Mouse (Mus musculus): ENCODE measurements at regions not wholly inside any gene's neighbourhood (a gene's known extent, or its start where the extent isn't known, plus 50 kb on each side); places are given as distances from the start of the nearest gene placed in this dataset.
"Not testable (repeated sequence)": the region's sequence is repeated elsewhere in the genome, so short reads cannot be mapped to it uniquely, and the experiment has no call there.

- no peak for DNase-seq (ENCODE audit: low spot score in 2 of 2)
Observed at GRCm38 (mm10) chr7:116680523-116680922, 176.4 kb downstream of the Nucb2 start.

GRCm38 (mm10) chr7:116681268-116681667 lies 177.1 kb downstream of the Nucb2 start:
- DNase-seq (ENCODE audit: low spot score in 2 of 2), result no peak

- DNase-seq (ENCODE audit: low spot score in 2 of 2), result no peak
Observed at GRCm38 (mm10) chr7:116700409-116700808, 196.2 kb downstream of the Nucb2 start.

- DNase-seq (ENCODE audit: low spot score in 2 of 2), result peak; percentile 27 to 46
Observed at GRCm38 (mm10) chr7:116701466-116702342, 197.5 kb downstream of the Nucb2 start.

- DNase-seq (ENCODE audit: low spot score in 2 of 2), result no peak
Observed at GRCm38 (mm10) chr7:116702596-116702995, 198.4 kb downstream of the Nucb2 start.

GRCm38 (mm10) chr7:116711541-116711940 lies 207.4 kb downstream of the Nucb2 start:
- no peak for DNase-seq (ENCODE audit: low spot score in 2 of 2)

GRCm38 (mm10) chr7:116713200-116713599 lies 209.0 kb downstream of the Nucb2 start:
- no peak for DNase-seq (ENCODE audit: low spot score in 2 of 2)

- no peak for DNase-seq (ENCODE audit: low spot score in 2 of 2)
Observed at GRCm38 (mm10) chr7:116715234-116716046, 211.3 kb downstream of the Nucb2 start.

- no peak for DNase-seq (ENCODE audit: low spot score in 2 of 2)
Observed at GRCm38 (mm10) chr7:116728379-116728778, 224.2 kb downstream of the Nucb2 start.

GRCm38 (mm10) chr7:116729795-116730194 lies 225.6 kb downstream of the Nucb2 start:
- no peak for DNase-seq (ENCODE audit: low spot score in 2 of 2)

- DNase-seq (ENCODE audit: low spot score in 2 of 2), result no peak
Observed at GRCm38 (mm10) chr7:116735676-116736075, 231.5 kb downstream of the Nucb2 start.

GRCm38 (mm10) chr7:116736333-116736732 lies 232.2 kb downstream of the Nucb2 start:
- no peak for DNase-seq (ENCODE audit: low spot score in 2 of 2)

- DNase-seq (ENCODE audit: low spot score in 2 of 2), result no peak
Observed at GRCm38 (mm10) chr7:116738009-116738408, 233.8 kb downstream of the Nucb2 start.

GRCm38 (mm10) chr7:116754556-116754955 lies 250.4 kb downstream of the Nucb2 start:
- DNase-seq (ENCODE audit: low spot score in 2 of 2), result no peak

- not testable (repeated sequence) for DNase-seq (ENCODE audit: low spot score in 2 of 2)
Observed at GRCm38 (mm10) chr7:116792181-116792580, 288.0 kb downstream of the Nucb2 start.

- no peak for DNase-seq (ENCODE audit: low spot score in 2 of 2)
Observed at GRCm38 (mm10) chr7:116808475-116808874, 304.3 kb downstream of the Nucb2 start.

GRCm38 (mm10) chr7:116816494-116816893 lies 312.3 kb downstream of the Nucb2 start:
- no peak for DNase-seq (ENCODE audit: low spot score in 2 of 2)

GRCm38 (mm10) chr7:116817991-116818390 lies 313.8 kb downstream of the Nucb2 start:
- DNase-seq (ENCODE audit: low spot score in 2 of 2), result no peak

- no peak for DNase-seq (ENCODE audit: low spot score in 2 of 2)
Observed at GRCm38 (mm10) chr7:116820613-116821012, 316.4 kb downstream of the Nucb2 start.

- no peak for DNase-seq (ENCODE audit: low spot score in 2 of 2)
Observed at GRCm38 (mm10) chr7:116842894-116843293, 338.7 kb downstream of the Nucb2 start.

- no peak for DNase-seq (ENCODE audit: low spot score in 2 of 2)
Observed at GRCm38 (mm10) chr7:116847846-116848730, 343.9 kb downstream of the Nucb2 start.

All from gastrocnemius, adult 8-10 months (tissue).